Mouse (Mus musculus) left cerebral cortex, postnatal 36 days (tissue): ENCODE data around the gene Lrp1. TPM values are rescaled to one million over a fixed set of nuclear protein-coding genes. Genes with fewer than 3 reads are reported as not detected.

Source experiments
- DNase-seq, 2 experiments: peaks; one replicate each; pipeline ENCODE4 v3.0.0; 2021 to 2022; ENCODE audit warnings: low spot score in 2 of 2, mixed read lengths in 1 of 2
- intact Hi-C: fragments of 180-260 bp; cut with DNase I; formaldehyde crosslinking; loops from one replicate; pipeline ENCODE4 v1.15.1; 2025
- total RNA-seq, 2 experiments: library from RNA; stranded (reverse); gene quantifications; 2 replicates each; pipeline ENCODE4 v1.2.3; 2021

The Lrp1 gene
- total RNA-seq, 2 experiments from 2014 or later, result 285 to 320 TPM

GRCm38 (mm10) chr10:127619119-127619721, 1.7 kb downstream of the Lrp1 start:
- intact Hi-C loops, result no loop called here

GRCm38 (mm10) chr10:127618173-127618572, 2.8 kb downstream of the Lrp1 start:
- DNase-seq, result no peak
- intact Hi-C loops, result no loop called here

More at GRCm38 (mm10) chr10:127619119-127619721, 1.7 kb downstream of the Lrp1 start:
- DNase-seq, result peak in 1 of 2 experiments; percentile 8

- DNase-seq, result no peak
- intact Hi-C loops, result no loop called here
Observed at GRCm38 (mm10) chr10:127617294-127617693, 3.7 kb downstream of the Lrp1 start.

- DNase-seq, result no peak
- intact Hi-C loops, result no loop called here
Observed at GRCm38 (mm10) chr10:127616261-127616679, 4.7 kb downstream of the Lrp1 start.

GRCm38 (mm10) chr10:127615591-127615990, 5.4 kb downstream of the Lrp1 start:
- intact Hi-C loops, result loop anchor here (2.0 kb wide), 1 partner anchor 15 kb away; no protein-coding TSS in a partner anchor
- DNase-seq, result no peak

- intact Hi-C loops, result loop anchor here (2.0 kb wide), 1 partner anchor 14 kb away; no protein-coding TSS in a partner anchor
- DNase-seq, result no peak
Observed at GRCm38 (mm10) chr10:127615034-127615374, 5.9 kb downstream of the Lrp1 start.

- DNase-seq, result no peak
- intact Hi-C loops, result loop anchor here (2.0 kb wide), 1 partner anchor 14 kb away; no protein-coding TSS in a partner anchor
Observed at GRCm38 (mm10) chr10:127614236-127615033, 6.5 kb downstream of the Lrp1 start.

- intact Hi-C loops, result no loop called here
- no peak for DNase-seq
Observed at GRCm38 (mm10) chr10:127612079-127612775, 8.7 kb downstream of the Lrp1 start.

GRCm38 (mm10) chr10:127610066-127610415, 10.9 kb downstream of the Lrp1 start:
- intact Hi-C loops, result no loop called here
- no peak for DNase-seq

- intact Hi-C loops, result no loop called here
- no peak for DNase-seq
Observed at GRCm38 (mm10) chr10:127609415-127610065, 11.4 kb downstream of the Lrp1 start.

GRCm38 (mm10) chr10:127607059-127607458, 13.9 kb downstream of the Lrp1 start:
- no peak for DNase-seq
- intact Hi-C loops, result no loop called here

GRCm38 (mm10) chr10:127605756-127606155, 15.2 kb downstream of the Lrp1 start:
- intact Hi-C loops, result no loop called here
- DNase-seq, result no peak

- no peak for DNase-seq
- intact Hi-C loops, result no loop called here
Observed at GRCm38 (mm10) chr10:127605251-127605547, 15.7 kb downstream of the Lrp1 start.

GRCm38 (mm10) chr10:127604465-127605250, 16.3 kb downstream of the Lrp1 start:
- intact Hi-C loops, result no loop called here
- no peak for DNase-seq

- no peak for DNase-seq
- intact Hi-C loops, result no loop called here
Observed at GRCm38 (mm10) chr10:127603437-127604371, 17.2 kb downstream of the Lrp1 start.

GRCm38 (mm10) chr10:127602194-127602593, 18.8 kb downstream of the Lrp1 start:
- intact Hi-C loops, result no loop called here
- no peak for DNase-seq

- DNase-seq, result no peak
- intact Hi-C loops, result loop anchor here (2.0 kb wide), 1 partner anchor 15 kb away; no protein-coding TSS in a partner anchor
Observed at GRCm38 (mm10) chr10:127599779-127600541, 21.0 kb downstream of the Lrp1 start.

- intact Hi-C loops, result no loop called here
- no peak for DNase-seq
Observed at GRCm38 (mm10) chr10:127599252-127599651, 21.7 kb downstream of the Lrp1 start.
